Mouse (Mus musculus) common myeloid progenitor, adult 5-6 weeks (primary cell): Measurements from ENCODE around the gene Gm3893. TPM values are rescaled to one million over a fixed set of nuclear protein-coding genes. Genes with fewer than 3 reads are reported as not detected.
"Not testable (repeated sequence)": the region's sequence is repeated elsewhere in the genome, so short reads cannot be mapped to it uniquely, and the experiment has no call there.

Experiments used
- ATAC-seq: replicated peaks from 2 replicates; pipeline ENCODE4 v1.8.0; 2016; ENCODE audit warnings: low read depth, mild to moderate bottlenecking, moderate TSS enrichment, inconsistent platforms; ENCODE audit not compliant: poor library complexity, severe bottlenecking
- total RNA-seq: library from RNA; stranded (forward); fragments of 200-1000, 187-1606 nt; gene quantifications from 2 replicates; pipeline ENCODE4 v1.2.3, GENCODE M21; 2017

The Gm3893 gene
- not detected in 2 replicates for total RNA-seq

DNA sequence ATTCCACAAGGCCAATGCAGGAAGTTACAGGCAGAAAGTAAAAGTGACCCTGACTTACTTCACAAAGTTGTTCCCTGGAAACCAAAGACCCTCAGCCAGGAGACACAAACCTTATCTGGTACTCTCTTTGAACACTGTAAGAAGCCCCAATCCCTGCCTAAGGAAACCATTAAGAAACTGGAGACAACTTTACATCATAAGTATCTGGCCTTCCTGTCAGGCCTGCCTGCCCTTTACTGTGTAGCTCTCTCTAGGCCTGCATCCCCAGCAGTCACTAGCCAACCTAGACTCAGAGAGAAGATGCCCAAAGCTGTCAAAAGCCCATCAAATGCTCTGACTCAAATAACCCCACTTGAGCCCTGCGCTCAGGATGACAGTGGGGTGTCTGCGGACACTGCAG, at the start of gene Gm3893:
Gene Gm3893, plus strand, starts transcription at position 301 of the 400 bp plus-strand sequence.
- ATAC-seq, result not testable (repeated sequence)

DNA sequence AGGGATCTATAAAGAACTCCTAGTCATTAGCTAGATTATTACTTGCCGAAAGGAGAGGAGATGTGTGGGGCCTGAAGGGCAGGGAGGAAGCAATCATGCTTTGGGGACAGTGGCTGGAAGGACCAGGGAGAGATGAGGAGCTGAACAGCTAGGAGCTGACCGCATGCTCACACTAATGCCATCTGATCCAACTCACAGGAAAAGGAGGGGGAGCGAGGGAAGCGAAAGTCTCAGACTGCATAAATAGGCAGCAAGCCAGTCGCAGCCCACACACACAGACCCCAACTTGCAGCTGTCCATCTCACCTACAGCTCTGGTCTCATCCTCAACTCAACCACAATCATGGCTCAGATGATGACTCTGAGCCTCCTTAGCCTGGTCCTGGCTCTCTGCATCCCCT, 23.5 kb downstream of the Gm3893 start, which contains the start of gene Gm13304:
Gene Gm13304, plus strand, starts transcription at position 301 of the 400 bp plus-strand sequence.
- not testable (repeated sequence) for ATAC-seq

Other genes with a start within 250 kb of the Gm3893 start
- gene Gm21541, start 187.6 kb upstream of the Gm3893 start, total RNA-seq, result not detected in 2 replicates
- 0.37 and 2.8 TPM in 2 replicates for gene Gm20878, start 149.6 kb upstream of the Gm3893 start, total RNA-seq
- gene Fam205a4, start 125.1 kb upstream of the Gm3893 start, total RNA-seq, result not detected in 2 replicates
- gene Gm21093, start 56.5 kb upstream of the Gm3893 start, total RNA-seq, result 0.49 TPM in 1 of 2 replicates, not detected in the other
- not detected in 2 replicates for gene Gm13304, start 23.6 kb downstream of the Gm3893 start, total RNA-seq
- not detected in 2 replicates for gene Gm13306, start 62.2 kb downstream of the Gm3893 start, total RNA-seq
- gene Gm13305, start 77.4 kb downstream of the Gm3893 start, total RNA-seq, result 0.23 and 1.1 TPM in 2 replicates
- gene Gm10600, start 149.4 kb downstream of the Gm3893 start, total RNA-seq, result not detected in 2 replicates
- not detected in 2 replicates for gene Ccl21b, start 164.6 kb downstream of the Gm3893 start, total RNA-seq
- not detected in 2 replicates for gene Gm21953, start 203.1 kb downstream of the Gm3893 start, total RNA-seq
- gene Fam205a3, start 227.1 kb downstream of the Gm3893 start, total RNA-seq, result 0.18 TPM in 1 of 2 replicates, not detected in the other